Mouse (Mus musculus) urinary bladder, postnatal 4 days (tissue): ENCODE data around the gene Slc25a19.
"Not testable (repeated sequence)": the region's sequence is repeated elsewhere in the genome, so short reads cannot be mapped to it uniquely, and the experiment has no call there.

Experiments used
- DNase-seq, 2 experiments: peaks; one replicate each; pipeline ENCODE4 v3.0.0; 2021 to 2022; ENCODE audit warnings: low spot score in 2 of 2

Gene Slc25a19

GRCm38 (mm10) chr11:115627705-115628464 is at the start of gene Slc25a19:
Gene Slc25a19 (minus strand): TSS chr11:115628295.
- DNase-seq, result peak; percentile 98 to 99

GRCm38 (mm10) chr11:115677511-115677910 is 49.4 kb upstream of the Slc25a19 start:
- no peak for DNase-seq

- DNase-seq, result no peak
Observed at GRCm38 (mm10) chr11:115676738-115677137, 48.6 kb upstream of the Slc25a19 start.

GRCm38 (mm10) chr11:115674235-115674865 is 46.3 kb upstream of the Slc25a19 start:
- no peak for DNase-seq

- DNase-seq, result no peak
Observed at GRCm38 (mm10) chr11:115673471-115674234, 45.6 kb upstream of the Slc25a19 start.

- no peak for DNase-seq
Observed at GRCm38 (mm10) chr11:115672226-115672987, 44.3 kb upstream of the Slc25a19 start.

- DNase-seq, result no peak
Observed at GRCm38 (mm10) chr11:115670451-115671050, 42.5 kb upstream of the Slc25a19 start.

- DNase-seq, result no peak
Observed at GRCm38 (mm10) chr11:115663676-115664335, 35.7 kb upstream of the Slc25a19 start.

GRCm38 (mm10) chr11:115660376-115660775 is 32.3 kb upstream of the Slc25a19 start:
- no peak for DNase-seq

GRCm38 (mm10) chr11:115658521-115658920 is 30.4 kb upstream of the Slc25a19 start:
- DNase-seq, result no peak

GRCm38 (mm10) chr11:115654128-115654527 is 26.0 kb upstream of the Slc25a19 start:
- no peak for DNase-seq

- DNase-seq, result no peak
Observed at GRCm38 (mm10) chr11:115653194-115653593, 25.1 kb upstream of the Slc25a19 start.

GRCm38 (mm10) chr11:115651680-115652079 is 23.6 kb upstream of the Slc25a19 start:
- no peak for DNase-seq

- no peak for DNase-seq
Observed at GRCm38 (mm10) chr11:115649706-115650105, 21.6 kb upstream of the Slc25a19 start.

GRCm38 (mm10) chr11:115647459-115647858 is 19.4 kb upstream of the Slc25a19 start:
- no peak for DNase-seq

- DNase-seq, result no peak
Observed at GRCm38 (mm10) chr11:115646439-115646838, 18.3 kb upstream of the Slc25a19 start.

- DNase-seq, result not testable (repeated sequence)
Observed at GRCm38 (mm10) chr11:115645498-115645897, 17.4 kb upstream of the Slc25a19 start.

- no peak for DNase-seq
Observed at GRCm38 (mm10) chr11:115644308-115644707, 16.2 kb upstream of the Slc25a19 start.

GRCm38 (mm10) chr11:115643265-115643664 is 15.2 kb upstream of the Slc25a19 start:
- DNase-seq, result no peak

- no peak for DNase-seq
Observed at GRCm38 (mm10) chr11:115642705-115643104, 14.6 kb upstream of the Slc25a19 start.

GRCm38 (mm10) chr11:115641664-115642036 is 13.6 kb upstream of the Slc25a19 start:
- no peak for DNase-seq
